Mouse (Mus musculus) limb, embryonic 14.5 days (tissue): Measurements from ENCODE around the gene A030005L19Rik. TPM values are rescaled to one million over a fixed set of nuclear protein-coding genes. Genes with fewer than 3 reads are reported as not detected.

Experiments
- ATAC-seq: fragments of 200-750 bp; cut with Nextera tagmentation; 2 replicates; pipeline ENCODE4 v1.8.0; 2017; ENCODE audit warnings: low read depth, moderate number of reproducible peaks, moderate TSS enrichment; ENCODE audit not compliant: low FRiP score
- DNase-seq: peaks from one replicate; pipeline ENCODE4 v3.0.0-alpha.2; 2015; ENCODE audit warnings: low spot score
- H3K27ac ChIP-seq: fragments of 300-500 bp; sonication (generic); replicated peaks from 2 replicates; pipeline ENCODE4 v1.5.1; 2014; ENCODE audit warnings: low read depth, mild to moderate bottlenecking, low read length, moderate library complexity, mixed read lengths
- H3K27me3 ChIP-seq: fragments of 300-500 bp; sonication (generic); 2 replicates; pipeline ENCODE4 v1.6.1; 2014; ENCODE audit warnings: low read length, mixed read lengths; ENCODE audit not compliant: control insufficient read depth, insufficient read depth
- H3K36me3 ChIP-seq: fragments of 300-500 bp; sonication (generic); 2 replicates; pipeline ENCODE4 v1.6.1; 2014; ENCODE audit warnings: mild to moderate bottlenecking, low read length, moderate library complexity, mixed read lengths; ENCODE audit not compliant: control insufficient read depth, insufficient read depth
- H3K4me1 ChIP-seq: fragments of 300-500 bp; sonication (generic); 2 replicates; pipeline ENCODE4 v1.6.1; 2014; ENCODE audit warnings: antibody characterized with exemption, low read length, mixed read lengths; ENCODE audit not compliant: control insufficient read depth, insufficient read depth
- H3K4me2 ChIP-seq: fragments of 300-500 bp; sonication (generic); replicated peaks from 2 replicates; pipeline ENCODE4 v1.6.1; 2014; ENCODE audit warnings: low read depth, mild to moderate bottlenecking, low read length, moderate library complexity; ENCODE audit not compliant: severe bottlenecking
- H3K4me3 ChIP-seq: fragments of 300-500 bp; sonication (generic); replicated peaks from 2 replicates; pipeline ENCODE4 v1.5.1; 2014; ENCODE audit warnings: low read length
- H3K9ac ChIP-seq: fragments of 300-500 bp; sonication (generic); 2 replicates; pipeline ENCODE4 v1.6.1; 2014; ENCODE audit warnings: mild to moderate bottlenecking, low read depth, low read length, moderate library complexity; ENCODE audit not compliant: severe bottlenecking
- H3K9me3 ChIP-seq: fragments of 300-500 bp; sonication (generic); 2 replicates; pipeline ENCODE4 v1.6.1; 2016; ENCODE audit warnings: low read length; ENCODE audit not compliant: control insufficient read depth
- POLR2A ChIP-seq: fragments of 200-500 bp; IDR thresholded peaks from 2 replicates; pipeline ENCODE4 v1.8.0; 2012; ENCODE audit warnings: inconsistent platforms, mild to moderate bottlenecking, moderate library complexity, borderline replicate concordance; ENCODE audit not compliant: insufficient read depth, insufficient read length; ENCODE audit errors: extremely low read depth
- WGBS: fragments of 180-500 bp; shearing (Covaris S2); extraction: QIAGEN DNeasy Blood & Tissue Kit; methylation state at CpG from one replicate; pipeline ENCODE4 v1.1.7; 2014; 5-methylcytosine and 5-hydroxymethylcytosine counted together
- polyA plus RNA-seq, 2 experiments: library from polyadenylated mRNA; depleted of rRNA in 1 of 2; stranded (reverse) in 1 of 2; unstranded in 1 of 2; fragments of >200 nt; fragmentation: Nextera tagmentation in 1 of 2; extraction: Ambion mirVana in 1 of 2; gene quantifications; 2 replicates each; pipeline versions ENCODE4 v1.2.1 to v1.2.3; 2012 to 2014

The A030005L19Rik gene
- polyA plus RNA-seq, 2 experiments = 0.23 to 0.55 TPM

GRCm38 (mm10) chr1:82959870-82960385, 46.8 kb downstream of the A030005L19Rik start, which contains the start of gene Gm47955:
Gene Gm47955, plus strand, starts transcription at chr1:82960286.
- Histone ChIP-seq H3K9me3 (no peaks in the 10 kb centered on the region), H3K36me3 (no peaks in the 10 kb centered on the region), H3K4me2 (no peak within 1 kb of the TSS), H3K27ac (no peak within 1 kb of the TSS), H3K9ac (no peak within 1 kb of the TSS), H3K27me3 (no peaks in the 10 kb centered on the region), H3K4me1 (no peaks in the 10 kb centered on the region), H3K4me3 (no peak within 1 kb of the TSS)
- TF ChIP-seq POLR2A = no peak
- ATAC-seq (no peak), DNase-seq (no peak)
- WGBS = 92% methylated on average over 11 of the region's 11 CpGs

Other genes starting within 250 kb of the A030005L19Rik start
- gene Mff, start 188.4 kb upstream of the A030005L19Rik start, polyA plus RNA-seq (2012; rRNA removed) = 150 and 176 TPM in 2 replicates
- 223 and 224 TPM in 2 replicates for gene Mff, start 188.4 kb upstream of the A030005L19Rik start, polyA plus RNA-seq (2014; fragmentation: Nextera tagmentation; extraction: Ambion mirVana)
- not detected in 2 replicates for gene Tm4sf20, start 144.9 kb upstream of the A030005L19Rik start, polyA plus RNA-seq (2012; rRNA removed)
- gene Tm4sf20, start 144.9 kb upstream of the A030005L19Rik start, polyA plus RNA-seq (2014; fragmentation: Nextera tagmentation; extraction: Ambion mirVana) = not detected in 2 replicates
- not detected in 2 replicates for gene Gm47791, start 142.1 kb upstream of the A030005L19Rik start, polyA plus RNA-seq (2012; rRNA removed)
- not detected in 2 replicates for gene Gm47791, start 142.1 kb upstream of the A030005L19Rik start, polyA plus RNA-seq (2014; fragmentation: Nextera tagmentation; extraction: Ambion mirVana)
- 39.6 and 47.4 TPM in 2 replicates for gene Agfg1, start 73.8 kb upstream of the A030005L19Rik start, polyA plus RNA-seq (2012; rRNA removed)
- 36.9 and 41.8 TPM in 2 replicates for gene Agfg1, start 73.8 kb upstream of the A030005L19Rik start, polyA plus RNA-seq (2014; fragmentation: Nextera tagmentation; extraction: Ambion mirVana)
- gene A030014E15Rik, start 11.6 kb downstream of the A030005L19Rik start, polyA plus RNA-seq (2012; rRNA removed) = not detected in 2 replicates
- gene A030014E15Rik, start 11.6 kb downstream of the A030005L19Rik start, polyA plus RNA-seq (2014; fragmentation: Nextera tagmentation; extraction: Ambion mirVana) = not detected in 2 replicates
- gene Gm6217, start 18.1 kb downstream of the A030005L19Rik start, polyA plus RNA-seq (2012; rRNA removed) = 0.08 TPM in 1 of 2 replicates, not detected in the other
- not detected in 2 replicates for gene Gm6217, start 18.1 kb downstream of the A030005L19Rik start, polyA plus RNA-seq (2014; fragmentation: Nextera tagmentation; extraction: Ambion mirVana)
- 0.08 TPM in 1 of 2 replicates, not detected in the other for gene A030003K21Rik, start 30.1 kb downstream of the A030005L19Rik start, polyA plus RNA-seq (2012; rRNA removed)
- gene A030003K21Rik, start 30.1 kb downstream of the A030005L19Rik start, polyA plus RNA-seq (2014; fragmentation: Nextera tagmentation; extraction: Ambion mirVana) = 0.33 TPM in 1 of 2 replicates, not detected in the other
- 0.14 TPM in 1 of 2 replicates, not detected in the other for gene Gm7544, start 42.7 kb downstream of the A030005L19Rik start, polyA plus RNA-seq (2012; rRNA removed)
- not detected in 2 replicates for gene Gm7544, start 42.7 kb downstream of the A030005L19Rik start, polyA plus RNA-seq (2014; fragmentation: Nextera tagmentation; extraction: Ambion mirVana)
- not detected in 2 replicates for gene Gm47955, start 47.0 kb downstream of the A030005L19Rik start, polyA plus RNA-seq (2012; rRNA removed)
- gene Gm47955, start 47.0 kb downstream of the A030005L19Rik start, polyA plus RNA-seq (2014; fragmentation: Nextera tagmentation; extraction: Ambion mirVana) = not detected in 2 replicates
- not detected in 2 replicates for gene Gm47959, start 87.2 kb downstream of the A030005L19Rik start, polyA plus RNA-seq (2012; rRNA removed)
- not detected in 2 replicates for gene Gm47959, start 87.2 kb downstream of the A030005L19Rik start, polyA plus RNA-seq (2014; fragmentation: Nextera tagmentation; extraction: Ambion mirVana)
- gene Slc19a3, start 125.1 kb downstream of the A030005L19Rik start, polyA plus RNA-seq (2012; rRNA removed) = 1.2 and 1.3 TPM in 2 replicates
- gene Slc19a3, start 125.1 kb downstream of the A030005L19Rik start, polyA plus RNA-seq (2014; fragmentation: Nextera tagmentation; extraction: Ambion mirVana) = 0.35 and 0.54 TPM in 2 replicates
- not detected in 2 replicates for gene Krtap28-10, start 129.2 kb downstream of the A030005L19Rik start, polyA plus RNA-seq (2012; rRNA removed)
- not detected in 2 replicates for gene Krtap28-10, start 129.2 kb downstream of the A030005L19Rik start, polyA plus RNA-seq (2014; fragmentation: Nextera tagmentation; extraction: Ambion mirVana)
- not detected in 2 replicates for gene Gm47969, start 131.6 kb downstream of the A030005L19Rik start, polyA plus RNA-seq (2012; rRNA removed)
- not detected in 2 replicates for gene Gm47969, start 131.6 kb downstream of the A030005L19Rik start, polyA plus RNA-seq (2014; fragmentation: Nextera tagmentation; extraction: Ambion mirVana)
- gene A030005K14Rik, start 146.1 kb downstream of the A030005L19Rik start, polyA plus RNA-seq (2012; rRNA removed) = not detected in 2 replicates
- gene A030005K14Rik, start 146.1 kb downstream of the A030005L19Rik start, polyA plus RNA-seq (2014; fragmentation: Nextera tagmentation; extraction: Ambion mirVana) = not detected in 2 replicates
- gene Krtap28-13, start 147.6 kb downstream of the A030005L19Rik start, polyA plus RNA-seq (2012; rRNA removed) = 0.09 and 0.13 TPM in 2 replicates
- not detected in 2 replicates for gene Krtap28-13, start 147.6 kb downstream of the A030005L19Rik start, polyA plus RNA-seq (2014; fragmentation: Nextera tagmentation; extraction: Ambion mirVana)
- gene Ccl20, start 203.4 kb downstream of the A030005L19Rik start, polyA plus RNA-seq (2012; rRNA removed) = 0.13 TPM in 1 of 2 replicates, not detected in the other
- gene Ccl20, start 203.4 kb downstream of the A030005L19Rik start, polyA plus RNA-seq (2014; fragmentation: Nextera tagmentation; extraction: Ambion mirVana) = not detected in 2 replicates
- gene Daw1, start 246.4 kb downstream of the A030005L19Rik start, polyA plus RNA-seq (2012; rRNA removed) = 0.36 and 0.45 TPM in 2 replicates
- 0.18 and 0.29 TPM in 2 replicates for gene Daw1, start 246.4 kb downstream of the A030005L19Rik start, polyA plus RNA-seq (2014; fragmentation: Nextera tagmentation; extraction: Ambion mirVana)